Mouse (Mus musculus) hindbrain, embryonic 14.5 days (tissue): ENCODE results near the gene Cyp2d11. TPM values are rescaled to one million over a fixed set of nuclear protein-coding genes. Genes with fewer than 3 reads are reported as not detected.

Experiments used
- ATAC-seq: fragments of 200-750 bp; cut with Nextera tagmentation; 2 replicates; pipeline ENCODE4 v1.8.0; 2017; ENCODE audit warnings: moderate number of reproducible peaks, mild to moderate bottlenecking, moderate TSS enrichment, moderate library complexity; ENCODE audit not compliant: low FRiP score
- DNase-seq: peaks from one replicate; pipeline ENCODE4 v3.0.0-alpha.2; 2015; ENCODE audit warnings: low spot score
- H3K27ac ChIP-seq: fragments of 300-500 bp; sonication (generic); 2 replicates; pipeline ENCODE4 v1.5.1; 2014; ENCODE audit warnings: mild to moderate bottlenecking, moderate library complexity
- H3K27me3 ChIP-seq: fragments of 300-500 bp; sonication (generic); 2 replicates; pipeline ENCODE4 v1.6.1; 2014; ENCODE audit warnings: mild to moderate bottlenecking, low read length, mixed read lengths; ENCODE audit not compliant: control insufficient read depth, insufficient read depth
- H3K36me3 ChIP-seq: fragments of 300-500 bp; sonication (generic); replicated peaks from 2 replicates; pipeline ENCODE4 v1.6.1; 2014; ENCODE audit not compliant: control insufficient read depth, insufficient read depth
- H3K4me1 ChIP-seq: fragments of 300-500 bp; sonication (generic); replicated peaks from 2 replicates; pipeline ENCODE4 v1.6.1; 2014; ENCODE audit warnings: antibody characterized with exemption, low read length, mixed read lengths; ENCODE audit not compliant: control insufficient read depth, insufficient read depth
- H3K4me2 ChIP-seq: fragments of 300-500 bp; sonication (generic); replicated peaks from 2 replicates; pipeline ENCODE4 v1.6.1; 2014; ENCODE audit warnings: mild to moderate bottlenecking, moderate library complexity
- H3K4me3 ChIP-seq: fragments of 300-500 bp; sonication (generic); replicated peaks from 2 replicates; pipeline ENCODE4 v1.5.1; 2014; ENCODE audit warnings: mild to moderate bottlenecking, low read length
- H3K9ac ChIP-seq: fragments of 300-500 bp; sonication (generic); 2 replicates; pipeline ENCODE4 v1.6.1; 2014
- H3K9me3 ChIP-seq: fragments of 300-500 bp; sonication (generic); 2 replicates; pipeline ENCODE4 v1.6.1; 2016; ENCODE audit warnings: low read length; ENCODE audit not compliant: control insufficient read depth
- WGBS: fragments of 180-500 bp; shearing (Covaris S2); extraction: QIAGEN DNeasy Blood & Tissue Kit; methylation state at CpG from one replicate; pipeline ENCODE4 v1.1.7; 2014; 5-methylcytosine and 5-hydroxymethylcytosine counted together
- polyA plus RNA-seq: library from polyadenylated mRNA; unstranded; fragments of >200 nt; fragmentation: Nextera tagmentation; extraction: Ambion mirVana; gene quantifications from 2 replicates; pipeline ENCODE4 v1.2.1, GENCODE M21; 2014

Cyp2d11 gene
- polyA plus RNA-seq, 1 experiment from 2014 or later = not detected

DNA sequence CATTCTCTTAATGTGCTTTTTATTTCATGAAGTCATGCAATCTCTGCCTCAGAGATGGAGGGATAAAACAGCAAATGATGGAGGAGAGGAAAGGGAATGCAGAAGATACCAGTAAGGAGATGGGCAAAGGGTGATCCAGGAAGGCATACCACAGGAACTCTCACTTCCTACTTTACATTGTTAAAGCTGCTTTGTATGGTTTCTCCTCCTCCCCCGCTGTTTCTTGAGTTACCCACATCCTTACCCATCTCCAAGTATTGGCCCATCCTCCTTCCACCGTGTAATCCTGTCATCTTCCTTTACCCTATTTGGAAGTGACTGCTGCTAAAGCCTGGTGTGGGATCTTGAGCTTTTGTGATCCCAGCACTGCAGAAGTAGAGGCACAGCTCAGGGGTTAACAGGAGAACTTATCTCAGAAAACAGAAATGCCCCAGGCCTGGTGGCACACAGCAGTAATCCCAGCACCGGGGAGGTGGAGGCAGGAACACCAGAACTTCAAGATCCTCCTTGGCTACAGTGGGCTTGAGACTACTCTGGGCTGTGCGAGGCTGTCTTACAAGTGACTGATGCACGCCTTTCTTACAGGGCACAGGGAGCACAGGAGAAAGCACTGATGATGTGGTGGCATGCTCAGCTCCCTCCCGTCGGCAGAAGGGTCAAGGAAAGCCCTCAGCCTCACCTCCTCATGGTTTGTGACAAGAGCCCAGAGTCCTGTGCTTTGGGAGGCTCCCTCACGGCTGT lies 45.4 kb downstream of the Cyp2d11 start:
- no peak for DNase-seq
- Histone ChIP-seq H3K4me2 (no peak overlapping the region), H3K27me3 (no peaks in the 10 kb centered on the region), H3K36me3 (peaks cover 36% of the 10 kb centered on the region), H3K4me3 (no peak overlapping the region), H3K4me1 (peaks cover 22% of the 10 kb centered on the region), H3K9ac (no peak overlapping the region), H3K9me3 (no peaks in the 10 kb centered on the region), H3K27ac (no peak overlapping the region)
- WGBS = 89% methylated on average over 8 of the region's 8 CpGs
- ATAC-seq = no peak

DNA sequence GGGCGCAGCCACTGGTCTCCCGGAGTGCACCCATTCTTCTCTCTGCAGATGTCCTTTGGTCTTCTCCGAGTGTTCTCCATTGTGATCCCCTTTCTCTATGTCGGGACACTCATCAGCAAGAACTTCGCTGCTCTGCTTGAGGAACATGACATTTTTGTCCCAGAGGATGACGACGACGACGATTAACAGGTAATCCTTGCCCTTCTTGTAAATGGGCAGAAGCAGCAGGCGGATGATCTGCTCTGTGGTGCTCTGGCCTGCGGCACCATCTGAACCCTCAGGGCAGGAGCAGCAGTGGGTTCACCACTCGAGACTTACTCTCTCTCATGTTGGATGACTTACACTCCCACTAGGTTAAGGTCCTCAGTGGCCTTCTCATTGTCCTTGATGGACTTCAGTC lies 46.0 kb downstream of the Cyp2d11 start:
- ATAC-seq = no peak
- Histone ChIP-seq H3K27me3 (no peaks in the 10 kb centered on the region), H3K4me3 (no peak overlapping the region), H3K4me2 (no peak overlapping the region), H3K4me1 (peaks cover 16% of the 10 kb centered on the region), H3K9me3 (no peaks in the 10 kb centered on the region), H3K36me3 (peaks cover 36% of the 10 kb centered on the region), H3K9ac (no peak overlapping the region; the same call in 1 of the 2 replicates), H3K27ac (no peak overlapping the region)
- DNase-seq = no peak
- WGBS = 92% methylated on average over 12 of the region's 12 CpGs

- Histone ChIP-seq H3K36me3 (peaks cover 36% of the 10 kb centered on the region), H3K9me3 (no peaks in the 10 kb centered on the region), H3K4me2 (peak overlapping the region; percentile 83), H3K9ac (peak overlapping the region; percentile 72), H3K27ac (no peak overlapping the region), H3K4me3 (peak overlapping the region; percentile 57), H3K4me1 (peaks cover 12% of the 10 kb centered on the region), H3K27me3 (no peaks in the 10 kb centered on the region)
- ATAC-seq (no peak), DNase-seq (no peak)
- 88% methylated on average over 4 of the region's 4 CpGs for WGBS
Observed at GRCm38 (mm10) chr15:82347303-82347676, 46.5 kb downstream of the Cyp2d11 start.

DNA sequence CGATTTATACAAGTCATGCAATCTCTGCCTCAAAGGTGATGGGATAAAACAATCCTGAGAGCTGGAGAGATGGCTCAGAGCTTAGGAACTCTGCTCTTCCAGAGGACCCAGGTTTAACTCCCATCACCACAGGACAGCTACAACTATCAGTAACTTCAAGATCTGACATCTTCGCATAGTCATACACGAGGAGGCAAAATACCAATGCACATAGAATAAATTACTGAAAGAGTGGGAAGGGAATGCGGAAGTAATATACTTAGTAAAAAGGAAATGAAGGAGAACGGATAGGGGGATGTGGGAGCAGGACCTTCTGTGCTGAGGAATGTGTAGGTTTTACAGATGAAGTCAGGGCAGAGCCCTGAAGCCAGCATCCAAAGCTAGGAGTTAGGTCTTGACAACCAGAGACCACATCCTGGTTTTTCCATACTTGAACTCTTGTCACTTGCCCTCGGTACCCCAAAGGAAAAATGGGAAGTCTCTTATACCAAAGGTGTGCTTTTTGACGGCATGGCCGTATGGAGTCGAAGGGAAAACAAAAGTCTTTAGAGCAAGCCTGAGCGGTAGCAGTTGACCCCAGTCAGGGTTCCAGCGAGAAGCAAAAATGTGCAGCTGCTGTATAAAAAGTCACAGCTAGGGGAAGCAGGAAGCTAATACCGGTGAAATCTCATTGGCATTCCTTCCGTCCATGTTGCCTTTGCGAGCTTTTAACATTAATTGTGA lies 47.1 kb downstream of the Cyp2d11 start:
- WGBS = 61% methylated on average over 14 of the region's 14 CpGs

GRCm38 (mm10) chr15:82345820-82346470 lies 47.9 kb downstream of the Cyp2d11 start:
- peak overlapping the region; percentile 72 for H3K9ac ChIP-seq
- peaks cover 4% of the 10 kb centered on the region for H3K27me3 ChIP-seq
- peak overlapping the region; percentile 88 for H3K27ac ChIP-seq
- under 1% methylated on average over 51 of the region's 51 CpGs for WGBS
- peak overlapping the region; percentile 83 for H3K4me2 ChIP-seq
- peak; percentile 98 for DNase-seq
- H3K36me3 ChIP-seq = peaks cover 35% of the 10 kb centered on the region
- peaks cover 14% of the 10 kb centered on the region for H3K4me1 ChIP-seq
- ATAC-seq = peak; percentile 97
- no peaks in the 10 kb centered on the region for H3K9me3 ChIP-seq
- peak overlapping the region; percentile 57 for H3K4me3 ChIP-seq

More for the DNA sequence above, 47.1 kb downstream of the Cyp2d11 start:
- Histone ChIP-seq H3K4me1 (peaks cover 12% of the 10 kb centered on the region), H3K4me2 (peak overlapping the region; percentile 83), H3K4me3 (peak overlapping the region; percentile 57), H3K27me3 (no peaks in the 10 kb centered on the region), H3K9me3 (no peaks in the 10 kb centered on the region), H3K9ac (peak overlapping the region; percentile 72), H3K36me3 (peaks cover 36% of the 10 kb centered on the region), H3K27ac (peak overlapping the region; percentile 67)
- ATAC-seq (no peak), DNase-seq (no peak)

DNA sequence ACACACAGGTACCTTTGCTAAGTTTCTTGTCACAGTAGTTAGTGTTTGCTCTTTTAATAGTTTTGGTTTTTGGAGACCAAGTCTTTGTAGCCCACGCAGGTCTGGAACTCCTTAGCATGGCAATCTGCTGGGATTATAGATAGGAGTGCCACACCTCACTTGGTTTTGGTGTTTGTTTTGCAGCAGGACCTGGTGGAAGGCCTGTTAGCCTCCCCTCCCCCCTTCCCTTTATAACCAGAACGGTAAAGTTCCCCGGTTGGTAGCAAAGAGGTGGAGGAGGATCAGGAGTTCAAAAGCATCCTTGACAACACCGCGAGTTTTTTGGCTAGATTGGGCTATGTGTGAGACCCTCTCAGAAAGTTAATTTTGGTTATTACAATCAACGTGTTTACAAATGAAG lies 48.9 kb downstream of the Cyp2d11 start:
- no peak overlapping the region for H3K27ac ChIP-seq
- H3K27me3 ChIP-seq = peaks cover 13% of the 10 kb centered on the region
- ATAC-seq = no peak
- H3K4me3 ChIP-seq = no peak overlapping the region
- peaks cover 15% of the 10 kb centered on the region for H3K4me1 ChIP-seq
- 90% methylated on average over 6 of the region's 6 CpGs for WGBS
- no peak overlapping the region for H3K9ac ChIP-seq
- DNase-seq = no peak
- H3K36me3 ChIP-seq = peaks cover 25% of the 10 kb centered on the region
- H3K4me2 ChIP-seq = no peak overlapping the region
- H3K9me3 ChIP-seq = no peaks in the 10 kb centered on the region

- H3K4me2 ChIP-seq = no peak overlapping the region
- 89% methylated on average over 27 of the region's 27 CpGs for WGBS
- peaks cover 15% of the 10 kb centered on the region for H3K4me1 ChIP-seq
- DNase-seq = no peak
- H3K27me3 ChIP-seq = peaks cover 18% of the 10 kb centered on the region
- H3K9me3 ChIP-seq = no peaks in the 10 kb centered on the region
- H3K9ac ChIP-seq = no peak overlapping the region
- no peak for ATAC-seq
- H3K27ac ChIP-seq = no peak overlapping the region
- peaks cover 12% of the 10 kb centered on the region for H3K36me3 ChIP-seq
- no peak overlapping the region for H3K4me3 ChIP-seq
Observed at GRCm38 (mm10) chr15:82343368-82344287, 50.2 kb downstream of the Cyp2d11 start.

DNA sequence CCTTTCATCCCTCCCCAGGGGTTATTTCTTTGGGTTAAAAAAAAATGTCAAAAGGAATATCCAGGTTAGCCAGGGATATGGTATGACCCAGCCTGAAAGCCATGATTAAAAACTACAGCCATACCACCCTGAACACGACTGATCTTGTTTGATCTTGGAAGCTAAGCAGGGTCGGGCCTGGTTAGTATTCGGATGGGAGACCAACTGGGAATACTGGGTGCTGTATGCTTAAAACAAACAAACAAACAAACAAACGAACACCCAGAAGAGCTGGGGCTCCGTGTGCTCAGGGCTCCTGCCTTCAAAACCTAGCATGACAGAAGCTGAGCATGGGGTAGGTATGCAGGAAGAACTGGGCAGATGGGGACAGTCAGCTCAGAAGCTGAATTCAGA lies 51.3 kb downstream of the Cyp2d11 start:
- DNase-seq (no peak), ATAC-seq (no peak)
- peaks cover under 1% of the 10 kb centered on the region for H3K36me3 ChIP-seq
- WGBS = 80% methylated on average over 5 of the region's 5 CpGs
- H3K4me2 ChIP-seq = no peak overlapping the region
- H3K27me3 ChIP-seq = peaks cover 18% of the 10 kb centered on the region
- no peak overlapping the region for H3K9ac ChIP-seq
- H3K4me1 ChIP-seq = peaks cover 21% of the 10 kb centered on the region
- H3K4me3 ChIP-seq = no peak overlapping the region
- no peak overlapping the region for H3K27ac ChIP-seq
- H3K9me3 ChIP-seq = no peaks in the 10 kb centered on the region
